Mouse (Mus musculus): ENCODE measurements around the gene Vps53. TPM values are rescaled to one million over a fixed set of nuclear protein-coding genes. Genes with fewer than 3 reads are reported as not detected.
"Not testable (repeated sequence)": the region's sequence is repeated elsewhere in the genome, so short reads cannot be mapped to it uniquely, and the experiment has no call there.

The Vps53 gene
- polyA plus RNA-seq, 1 experiment from 2014 or later, result 36.9 TPM

DNA sequence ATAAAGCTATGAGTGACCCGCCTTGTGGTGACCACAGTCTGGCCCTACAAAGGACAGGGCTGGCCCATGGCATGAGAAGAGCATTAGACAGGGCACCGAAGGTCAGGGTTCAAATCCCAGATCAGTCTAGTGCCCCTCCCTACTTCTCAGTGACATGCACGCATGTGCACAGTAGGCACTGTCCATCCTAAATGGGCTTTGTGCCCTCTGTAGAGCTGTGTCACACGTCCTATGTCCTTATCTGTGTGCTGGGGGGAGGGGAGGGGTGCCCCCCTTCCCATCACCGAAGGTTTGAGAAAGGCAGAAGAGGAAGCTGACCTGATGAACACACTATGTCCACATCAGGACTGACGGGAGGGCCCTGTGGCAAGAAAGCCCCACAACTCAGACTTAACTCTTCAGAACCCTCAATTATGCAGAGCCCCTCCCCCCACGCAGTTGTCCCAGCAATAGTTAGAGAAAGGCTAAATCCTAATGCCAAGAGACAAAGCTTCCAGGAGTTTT is 154.3 kb downstream of the Vps53 start:
- no peak overlapping the region for H3K27ac ChIP-seq (ENCODE audit: low read length)
- no peak overlapping the region for H3K9ac ChIP-seq (ENCODE audit: low read length)
- whole genome bisulfite sequencing, result 54% methylated on average over 7 of the region's 7 CpGs
- H3K9me3 ChIP-seq (ENCODE audit: control insufficient read depth, low read length), result no peaks in the 10 kb centered on the region
- H3K4me1 ChIP-seq (replicated peaks; ENCODE audit: control insufficient read depth, insufficient read depth, low read length), result peaks cover 24% of the 10 kb centered on the region
- H3K4me2 ChIP-seq (ENCODE audit: low read depth, low read length), result 0 out of 2 replicates have a peak overlapping the region, but pooled peaks have one; percentile 78
- ATAC-seq (ENCODE audit: low read depth), result no peak
- no peaks in the 10 kb centered on the region for H3K27me3 ChIP-seq (ENCODE audit: control insufficient read depth, insufficient read depth, low read depth, low read length)
- peak overlapping the region; percentile 86 for H3K4me3 ChIP-seq (ENCODE audit: low read length)
- peaks cover 5% of the 10 kb centered on the region; the same call in 1 of the 2 replicates for H3K36me3 ChIP-seq (ENCODE audit: control insufficient read depth, insufficient read depth, low read length)

DNA sequence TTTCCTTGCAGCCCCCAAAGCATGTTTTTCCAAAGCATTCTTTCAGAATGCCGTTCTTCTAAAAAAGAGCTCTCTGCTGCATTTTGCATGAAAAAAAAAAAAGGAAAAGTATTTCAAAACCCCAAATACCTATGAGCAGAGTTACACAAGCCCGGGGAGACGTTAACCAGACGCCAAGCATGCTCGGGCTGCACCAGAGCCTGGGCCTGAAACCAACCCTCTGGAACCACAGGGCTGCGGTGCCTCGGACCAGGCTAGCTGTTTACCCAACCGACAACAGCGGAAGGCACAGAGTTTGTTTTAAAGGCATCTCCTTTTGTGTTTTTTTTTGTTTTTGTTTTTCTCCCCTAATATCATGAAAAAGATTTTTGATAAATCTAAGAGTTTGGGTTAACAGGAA is 158.5 kb downstream of the Vps53 start:
- no peak for ATAC-seq (ENCODE audit: low read depth)
- Histone ChIP-seq H3K27me3 (ENCODE audit: control insufficient read depth, insufficient read depth, low read depth, low read length) (no peaks in the 10 kb centered on the region), H3K9me3 (ENCODE audit: control insufficient read depth, low read length) (no peaks in the 10 kb centered on the region), H3K4me3 (ENCODE audit: low read length) (no peak overlapping the region), H3K4me1 (replicated peaks; ENCODE audit: control insufficient read depth, insufficient read depth, low read length) (peaks cover 11% of the 10 kb centered on the region), H3K36me3 (ENCODE audit: control insufficient read depth, insufficient read depth, low read length) (peaks cover 5% of the 10 kb centered on the region; the same call in 1 of the 2 replicates), H3K9ac (ENCODE audit: low read length) (no peak overlapping the region), H3K27ac (ENCODE audit: low read length) (no peak overlapping the region), H3K4me2 (ENCODE audit: low read depth, low read length) (no peak overlapping the region)
- 65% methylated on average over 9 of the region's 9 CpGs for WGBS

DNA sequence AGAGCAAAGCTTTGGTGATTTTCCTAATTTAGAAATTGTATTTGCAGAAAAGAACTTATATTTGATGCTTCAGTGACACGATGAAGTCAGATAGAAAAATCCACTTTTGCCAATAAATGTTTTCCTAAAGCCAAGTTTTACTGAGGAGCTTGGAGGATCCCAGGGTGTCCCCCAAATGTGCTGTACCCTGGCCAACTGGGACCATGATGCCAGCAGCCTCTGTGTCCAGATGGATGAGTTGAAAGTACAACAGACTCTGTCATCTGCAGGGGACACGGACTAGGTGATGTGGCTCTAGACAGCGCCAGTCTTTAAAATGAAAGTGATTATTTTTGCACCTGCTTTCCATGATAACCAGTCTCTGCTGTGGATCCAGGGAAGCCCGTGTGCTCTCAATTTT is 159.6 kb downstream of the Vps53 start:
- peaks cover 4% of the 10 kb centered on the region for H3K4me1 ChIP-seq (replicated peaks; ENCODE audit: control insufficient read depth, insufficient read depth, low read length)
- H3K9ac ChIP-seq (ENCODE audit: low read length), result no peak overlapping the region
- H3K27ac ChIP-seq (ENCODE audit: low read length), result no peak overlapping the region
- WGBS, result 76% methylated on average over 4 of the region's 4 CpGs
- no peaks in the 10 kb centered on the region for H3K27me3 ChIP-seq (ENCODE audit: control insufficient read depth, insufficient read depth, low read depth, low read length)
- no peak overlapping the region for H3K4me2 ChIP-seq (ENCODE audit: low read depth, low read length)
- H3K9me3 ChIP-seq (ENCODE audit: control insufficient read depth, low read length), result no peaks in the 10 kb centered on the region
- ATAC-seq (ENCODE audit: low read depth), result no peak
- H3K4me3 ChIP-seq (ENCODE audit: low read length), result no peak overlapping the region
- H3K36me3 ChIP-seq (ENCODE audit: control insufficient read depth, insufficient read depth, low read length), result peaks cover 5% of the 10 kb centered on the region; the same call in 1 of the 2 replicates

DNA sequence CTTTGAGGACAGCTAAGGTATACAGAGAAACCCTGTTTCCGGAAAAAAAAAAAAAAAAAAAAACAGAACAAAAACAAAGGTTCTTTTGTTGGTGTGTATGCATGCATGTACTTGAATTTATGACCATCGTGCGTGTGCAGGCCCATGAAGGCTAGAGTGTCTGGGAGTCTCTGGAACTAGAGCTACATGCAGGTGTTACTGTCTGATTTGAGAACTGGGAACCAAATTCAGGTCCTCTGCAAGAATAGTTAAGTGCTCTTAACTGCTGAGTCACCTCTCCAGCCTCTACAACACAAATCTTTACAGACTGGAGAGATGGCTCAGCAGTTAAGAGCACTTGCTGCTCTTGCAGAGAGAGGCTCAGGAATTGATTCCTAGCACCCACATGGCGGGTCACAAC is 163.6 kb downstream of the Vps53 start:
- Histone ChIP-seq H3K4me1 (replicated peaks; ENCODE audit: control insufficient read depth, insufficient read depth, low read length) (peaks cover 5% of the 10 kb centered on the region), H3K4me3 (ENCODE audit: low read length) (no peak overlapping the region), H3K27ac (ENCODE audit: low read length) (no peak overlapping the region)

DNA sequence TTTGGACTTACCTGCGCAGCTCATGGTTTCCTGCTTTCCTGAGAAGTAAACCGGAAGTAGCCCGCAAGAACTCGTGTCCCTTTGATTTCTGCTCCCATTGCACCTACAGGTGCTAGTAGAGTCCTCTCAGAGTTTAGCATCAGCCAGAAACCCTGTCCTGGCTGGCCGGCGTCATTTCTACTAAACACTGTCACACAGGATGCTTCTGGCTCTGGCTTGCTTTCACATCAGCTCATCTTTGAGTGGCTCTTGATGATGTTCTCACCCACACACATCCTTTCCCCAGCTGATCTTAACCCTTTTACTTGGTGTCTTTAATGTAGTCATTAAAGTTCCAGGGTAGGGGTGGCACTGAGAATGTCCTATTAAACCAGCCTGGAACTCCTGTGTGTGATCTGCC is 164.2 kb downstream of the Vps53 start:
- Histone ChIP-seq H3K9me3 (ENCODE audit: control insufficient read depth, low read length) (no peaks in the 10 kb centered on the region), H3K4me3 (ENCODE audit: low read length) (no peak overlapping the region), H3K27me3 (ENCODE audit: control insufficient read depth, insufficient read depth, low read depth, low read length) (no peaks in the 10 kb centered on the region), H3K4me1 (replicated peaks; ENCODE audit: control insufficient read depth, insufficient read depth, low read length) (peaks cover 5% of the 10 kb centered on the region), H3K9ac (ENCODE audit: low read length) (no peak overlapping the region), H3K4me2 (ENCODE audit: low read depth, low read length) (no peak overlapping the region), H3K36me3 (ENCODE audit: control insufficient read depth, insufficient read depth, low read length) (no peaks in the 10 kb centered on the region), H3K27ac (ENCODE audit: low read length) (no peak overlapping the region)
- no peak for ATAC-seq (ENCODE audit: low read depth)
- WGBS, result 78% methylated on average over 6 of the region's 6 CpGs

More for the DNA sequence above, 163.6 kb downstream of the Vps53 start:
- Histone ChIP-seq H3K4me2 (ENCODE audit: low read depth, low read length) (no peak overlapping the region), H3K27me3 (ENCODE audit: control insufficient read depth, insufficient read depth, low read depth, low read length) (no peaks in the 10 kb centered on the region), H3K9ac (ENCODE audit: low read length) (no peak overlapping the region; the same call in 1 of the 2 replicates), H3K9me3 (ENCODE audit: control insufficient read depth, low read length) (no peaks in the 10 kb centered on the region), H3K36me3 (ENCODE audit: control insufficient read depth, insufficient read depth, low read length) (no peaks in the 10 kb centered on the region)
- ATAC-seq (ENCODE audit: low read depth), result no peak
- WGBS, result 66% methylated on average over 4 of the region's 4 CpGs

DNA sequence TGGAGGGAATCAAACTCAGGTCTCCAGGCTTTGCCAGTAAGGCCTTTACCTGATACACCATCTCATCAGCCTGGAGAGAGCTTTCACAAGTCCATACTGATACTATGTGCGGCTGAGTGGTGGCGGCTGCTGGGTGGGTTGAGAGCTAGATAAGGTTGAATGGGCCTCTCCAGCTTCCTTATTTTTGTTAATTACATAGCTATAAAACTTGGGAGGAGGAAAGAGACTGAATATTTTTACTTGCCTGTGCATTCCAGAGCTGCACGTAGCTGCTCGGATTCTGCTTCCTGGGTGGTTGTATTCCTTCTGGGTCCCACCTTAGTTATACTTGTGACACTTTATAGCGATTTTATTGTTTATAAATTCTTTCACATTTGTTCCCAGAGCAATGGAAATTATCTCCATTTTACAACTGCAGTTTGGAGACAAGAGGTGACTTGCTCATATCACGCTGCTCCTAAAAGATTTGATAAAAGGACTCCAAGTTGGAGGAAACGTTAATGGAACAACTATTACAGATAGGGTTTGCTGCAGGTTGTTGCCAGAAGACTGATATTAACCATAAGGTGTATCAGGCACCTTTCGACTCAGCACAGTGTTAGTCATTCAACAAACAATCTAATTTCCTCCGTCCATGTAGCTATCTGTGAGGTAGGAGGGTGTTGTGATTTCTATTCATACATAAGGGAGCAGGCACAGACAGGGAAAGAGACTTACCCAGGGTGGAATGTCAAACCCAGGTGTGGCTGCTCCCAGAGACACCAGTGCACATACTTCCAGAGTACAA is 168.4 kb downstream of the Vps53 start:
- WGBS, result 51% methylated on average over 9 of the region's 9 CpGs
- peak; percentile 80; the same call in 1 of the 2 replicates for ATAC-seq (ENCODE audit: low read depth)
- H3K27me3 ChIP-seq (ENCODE audit: control insufficient read depth, insufficient read depth, low read depth, low read length), result no peaks in the 10 kb centered on the region

DNA sequence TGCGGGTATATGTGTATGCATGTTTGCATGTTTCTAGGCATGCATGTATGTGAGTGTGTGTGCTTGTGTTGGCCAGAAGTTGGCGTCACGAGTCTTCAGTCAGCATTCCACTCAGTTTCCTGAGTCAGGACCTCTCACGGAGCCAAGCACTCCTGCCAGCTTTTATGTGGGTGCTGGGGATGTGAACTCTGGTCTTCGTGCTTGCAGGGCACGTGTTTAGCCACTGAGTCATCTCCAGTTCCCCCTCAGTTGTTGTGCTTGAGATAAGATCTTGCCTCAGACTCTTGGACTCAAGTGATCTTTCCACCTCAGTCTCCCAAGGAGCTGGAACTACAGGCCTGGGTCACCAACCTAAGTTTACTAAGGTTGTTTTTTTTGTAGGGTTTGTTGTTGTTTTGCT is 170.3 kb downstream of the Vps53 start:
- H3K9ac ChIP-seq (ENCODE audit: low read length), result no peak overlapping the region
- ATAC-seq (ENCODE audit: low read depth), result no peak
- H3K4me2 ChIP-seq (ENCODE audit: low read depth, low read length), result no peak overlapping the region
- no peaks in the 10 kb centered on the region for H3K4me1 ChIP-seq (replicated peaks; ENCODE audit: control insufficient read depth, insufficient read depth, low read length)
- no peaks in the 10 kb centered on the region for H3K36me3 ChIP-seq (ENCODE audit: control insufficient read depth, insufficient read depth, low read length)
- no peak overlapping the region for H3K4me3 ChIP-seq (ENCODE audit: low read length)
- 78% methylated on average over 6 of the region's 6 CpGs for WGBS
- no peaks in the 10 kb centered on the region for H3K27me3 ChIP-seq (ENCODE audit: control insufficient read depth, insufficient read depth, low read depth, low read length)
- H3K27ac ChIP-seq (ENCODE audit: low read length), result no peak overlapping the region
- no peaks in the 10 kb centered on the region for H3K9me3 ChIP-seq (ENCODE audit: control insufficient read depth, low read length)

More for the DNA sequence above, 168.4 kb downstream of the Vps53 start:
- H3K4me1 ChIP-seq (replicated peaks; ENCODE audit: control insufficient read depth, insufficient read depth, low read length), result peaks cover 5% of the 10 kb centered on the region
- no peak overlapping the region for H3K9ac ChIP-seq (ENCODE audit: low read length)
- no peak overlapping the region for H3K4me3 ChIP-seq (ENCODE audit: low read length)
- H3K36me3 ChIP-seq (ENCODE audit: control insufficient read depth, insufficient read depth, low read length), result no peaks in the 10 kb centered on the region
- peak overlapping the region; percentile 72 for H3K27ac ChIP-seq (ENCODE audit: low read length)
- no peak overlapping the region for H3K4me2 ChIP-seq (ENCODE audit: low read depth, low read length)
- no peaks in the 10 kb centered on the region for H3K9me3 ChIP-seq (ENCODE audit: control insufficient read depth, low read length)

DNA sequence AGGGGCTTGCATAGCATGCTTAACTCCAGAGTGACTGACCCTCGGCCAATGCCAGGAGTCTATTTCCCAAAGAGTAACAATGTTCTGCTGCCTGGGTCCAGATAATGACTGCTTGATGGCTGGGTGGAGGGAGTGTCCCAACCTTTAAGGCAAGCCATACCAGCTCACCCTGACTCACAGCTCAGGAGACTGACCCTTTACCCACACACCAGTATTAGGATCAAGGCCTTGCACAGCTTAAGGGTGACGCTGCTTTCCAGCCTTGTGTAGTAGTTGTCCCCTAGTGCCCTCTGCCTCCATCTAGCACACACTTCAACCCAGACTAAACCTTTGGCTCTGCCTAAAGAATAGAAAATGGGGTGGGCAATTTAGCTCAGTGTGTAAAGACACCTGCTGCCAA is 171.3 kb downstream of the Vps53 start:
- Histone ChIP-seq H3K36me3 (ENCODE audit: control insufficient read depth, insufficient read depth, low read length) (no peaks in the 10 kb centered on the region), H3K27me3 (ENCODE audit: control insufficient read depth, insufficient read depth, low read depth, low read length) (no peaks in the 10 kb centered on the region), H3K27ac (ENCODE audit: low read length) (no peak overlapping the region), H3K4me2 (ENCODE audit: low read depth, low read length) (no peak overlapping the region), H3K9ac (ENCODE audit: low read length) (no peak overlapping the region), H3K4me3 (ENCODE audit: low read length) (no peak overlapping the region), H3K9me3 (ENCODE audit: control insufficient read depth, low read length) (no peaks in the 10 kb centered on the region), H3K4me1 (replicated peaks; ENCODE audit: control insufficient read depth, insufficient read depth, low read length) (no peaks in the 10 kb centered on the region)
- ATAC-seq (ENCODE audit: low read depth), result no peak
- 85% methylated on average over 2 of the region's 2 CpGs for WGBS

DNA sequence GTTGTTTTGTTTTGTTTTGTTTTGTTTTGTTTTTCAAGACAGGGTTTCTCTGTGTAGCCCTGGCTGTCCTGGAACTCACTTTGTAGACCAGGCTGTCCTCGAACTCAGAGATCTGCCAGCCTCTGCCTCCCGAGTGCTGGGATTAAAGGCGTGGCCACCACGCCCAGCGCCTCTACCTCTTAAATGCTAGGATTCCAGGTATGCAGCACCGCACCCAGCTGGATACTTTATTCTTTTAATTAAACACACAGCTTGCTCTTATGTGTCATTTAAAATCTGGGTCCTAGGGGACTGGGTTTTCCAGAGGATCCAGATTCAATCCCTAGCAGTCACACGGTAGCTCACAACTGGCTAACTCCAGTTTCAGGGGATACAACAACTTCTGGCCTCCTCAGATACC is 175.2 kb downstream of the Vps53 start:
- not testable (repeated sequence) for H3K4me2 ChIP-seq (ENCODE audit: low read depth, low read length); H3K36me3 ChIP-seq (ENCODE audit: control insufficient read depth, insufficient read depth, low read length); ATAC-seq (ENCODE audit: low read depth); H3K27ac ChIP-seq (ENCODE audit: low read length); H3K9ac ChIP-seq (ENCODE audit: low read length); H3K4me3 ChIP-seq (ENCODE audit: low read length); H3K9me3 ChIP-seq (ENCODE audit: control insufficient read depth, low read length); H3K4me1 ChIP-seq (replicated peaks; ENCODE audit: control insufficient read depth, insufficient read depth, low read length); H3K27me3 ChIP-seq (ENCODE audit: control insufficient read depth, insufficient read depth, low read depth, low read length)
- WGBS, result 90% methylated on average over 7 of the region's 7 CpGs

All from lung, embryonic 16.5 days (tissue).